Mouse (Mus musculus): ENCODE measurements around the gene Fam166b. TPM values are rescaled to one million over a fixed set of nuclear protein-coding genes. Genes with fewer than 3 reads are reported as not detected.

Fam166b gene
- polyA plus RNA-seq, 1 experiment from 2014 or later, result 0.28 TPM

DNA sequence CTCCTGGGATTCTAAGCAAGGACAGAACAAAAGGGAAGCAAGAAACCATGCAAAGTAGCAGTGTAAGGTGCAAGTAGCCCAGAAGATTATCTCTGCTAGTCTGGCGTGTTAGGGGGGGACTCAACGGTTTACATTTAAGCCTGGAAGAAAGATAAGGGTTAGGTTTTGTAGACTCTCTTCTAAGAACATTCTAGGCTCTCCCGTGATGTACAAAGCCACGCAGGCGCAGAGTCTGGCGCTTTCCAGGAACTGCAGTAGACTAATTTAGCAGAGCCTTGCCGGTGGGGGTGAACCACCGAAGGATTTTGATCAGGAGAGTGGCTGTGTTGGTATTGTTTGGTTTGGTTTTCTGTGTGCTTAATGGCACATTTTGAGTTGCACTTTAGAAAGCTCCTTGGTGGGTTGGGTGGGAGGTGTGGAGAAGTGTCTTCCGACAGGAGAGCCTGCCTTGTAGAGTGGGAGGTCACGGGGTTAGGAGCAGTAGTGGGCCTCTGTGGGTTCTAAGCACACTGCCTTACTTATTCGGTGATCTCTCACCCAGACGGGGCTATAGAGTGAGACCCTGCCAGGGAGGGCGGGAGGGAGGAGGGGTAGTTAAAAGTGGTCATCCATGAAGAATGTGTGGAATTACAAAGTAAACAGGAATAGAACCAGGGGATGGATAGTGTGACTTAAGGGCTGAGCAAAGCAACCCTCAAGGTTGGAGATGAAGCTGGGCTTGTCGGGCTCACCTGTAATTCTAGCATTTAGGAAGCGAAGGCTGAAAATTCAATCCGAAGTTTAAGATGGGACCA, 11.5 kb downstream of the Fam166b start:
- 81% methylated on average over 16 of the region's 16 CpGs for WGBS
- H3K9me3 ChIP-seq, result no peaks in the 10 kb centered on the region
- H3K4me2 ChIP-seq (replicated peaks), result no peak overlapping the region
- H3K36me3 ChIP-seq, result peaks cover 55% of the 10 kb centered on the region
- no peak overlapping the region for H3K27ac ChIP-seq (replicated peaks)
- ATAC-seq (ENCODE audit: low FRiP score, low read depth), result no peak
- H3K9ac ChIP-seq (replicated peaks), result no peak overlapping the region
- H3K4me1 ChIP-seq, result 0 out of 2 replicates have a peak, but pooled peaks cover 7% of the 10 kb centered on the region
- no peak overlapping the region for H3K4me3 ChIP-seq
- H3K27me3 ChIP-seq, result peaks cover 6% of the 10 kb centered on the region; the same call in 1 of the 2 replicates

- WGBS, result 95% methylated on average over 22 of the region's 22 CpGs
Measured at GRCm38 (mm10) chr4:43416071-43416490, 12.9 kb downstream of the Fam166b start.

GRCm38 (mm10) chr4:43415221-43416070, 13.5 kb downstream of the Fam166b start:
- peaks cover 43% of the 10 kb centered on the region for H3K36me3 ChIP-seq
- no peaks in the 10 kb centered on the region for H3K9me3 ChIP-seq
- H3K9ac ChIP-seq (replicated peaks), result no peak overlapping the region
- no peak for ATAC-seq (ENCODE audit: low FRiP score, low read depth)
- H3K4me3 ChIP-seq, result no peak overlapping the region
- WGBS, result 93% methylated on average over 29 of the region's 29 CpGs
- no peak overlapping the region for H3K27ac ChIP-seq (replicated peaks)
- no peak overlapping the region for H3K4me2 ChIP-seq (replicated peaks)
- H3K4me1 ChIP-seq, result 0 out of 2 replicates have a peak, but pooled peaks cover 7% of the 10 kb centered on the region
- H3K27me3 ChIP-seq, result no peaks in the 10 kb centered on the region

More at GRCm38 (mm10) chr4:43416071-43416490, 12.9 kb downstream of the Fam166b start:
- Histone ChIP-seq H3K9me3 (no peaks in the 10 kb centered on the region), H3K27ac (replicated peaks) (no peak overlapping the region), H3K4me2 (replicated peaks) (no peak overlapping the region), H3K4me1 (0 out of 2 replicates have a peak, but pooled peaks cover 7% of the 10 kb centered on the region), H3K4me3 (no peak overlapping the region), H3K36me3 (peaks cover 43% of the 10 kb centered on the region), H3K9ac (replicated peaks) (no peak overlapping the region), H3K27me3 (no peaks in the 10 kb centered on the region)
- ATAC-seq (ENCODE audit: low FRiP score, low read depth), result no peak

- Histone ChIP-seq H3K27me3 (no peaks in the 10 kb centered on the region), H3K9me3 (no peaks in the 10 kb centered on the region), H3K27ac (replicated peaks) (no peak overlapping the region), H3K9ac (replicated peaks) (no peak overlapping the region), H3K4me1 (0 out of 2 replicates have a peak, but pooled peaks cover 3% of the 10 kb centered on the region), H3K36me3 (peaks cover 43% of the 10 kb centered on the region), H3K4me3 (no peak overlapping the region), H3K4me2 (replicated peaks) (no peak overlapping the region)
- ATAC-seq (ENCODE audit: low FRiP score, low read depth), result no peak
- 94% methylated on average over 14 of the region's 14 CpGs for WGBS
Measured at GRCm38 (mm10) chr4:43414761-43415160, 14.2 kb downstream of the Fam166b start.

- WGBS, result 65% methylated on average over 12 of the region's 12 CpGs
- peak overlapping the region; percentile 85 for H3K9ac ChIP-seq (replicated peaks)
- peaks cover 23% of the 10 kb centered on the region for H3K4me1 ChIP-seq
- H3K27ac ChIP-seq (replicated peaks), result peak overlapping the region; percentile 92
- no peaks in the 10 kb centered on the region for H3K27me3 ChIP-seq
- no peaks in the 10 kb centered on the region for H3K9me3 ChIP-seq
- H3K36me3 ChIP-seq, result no peaks in the 10 kb centered on the region
- H3K4me2 ChIP-seq (replicated peaks), result peak overlapping the region; percentile 67
- peak overlapping the region; percentile 56 for H3K4me3 ChIP-seq
- ATAC-seq (ENCODE audit: low FRiP score, low read depth), result peak; percentile 42; the same call in 1 of the 2 replicates
Measured at GRCm38 (mm10) chr4:43407071-43407920, 21.6 kb downstream of the Fam166b start.

DNA sequence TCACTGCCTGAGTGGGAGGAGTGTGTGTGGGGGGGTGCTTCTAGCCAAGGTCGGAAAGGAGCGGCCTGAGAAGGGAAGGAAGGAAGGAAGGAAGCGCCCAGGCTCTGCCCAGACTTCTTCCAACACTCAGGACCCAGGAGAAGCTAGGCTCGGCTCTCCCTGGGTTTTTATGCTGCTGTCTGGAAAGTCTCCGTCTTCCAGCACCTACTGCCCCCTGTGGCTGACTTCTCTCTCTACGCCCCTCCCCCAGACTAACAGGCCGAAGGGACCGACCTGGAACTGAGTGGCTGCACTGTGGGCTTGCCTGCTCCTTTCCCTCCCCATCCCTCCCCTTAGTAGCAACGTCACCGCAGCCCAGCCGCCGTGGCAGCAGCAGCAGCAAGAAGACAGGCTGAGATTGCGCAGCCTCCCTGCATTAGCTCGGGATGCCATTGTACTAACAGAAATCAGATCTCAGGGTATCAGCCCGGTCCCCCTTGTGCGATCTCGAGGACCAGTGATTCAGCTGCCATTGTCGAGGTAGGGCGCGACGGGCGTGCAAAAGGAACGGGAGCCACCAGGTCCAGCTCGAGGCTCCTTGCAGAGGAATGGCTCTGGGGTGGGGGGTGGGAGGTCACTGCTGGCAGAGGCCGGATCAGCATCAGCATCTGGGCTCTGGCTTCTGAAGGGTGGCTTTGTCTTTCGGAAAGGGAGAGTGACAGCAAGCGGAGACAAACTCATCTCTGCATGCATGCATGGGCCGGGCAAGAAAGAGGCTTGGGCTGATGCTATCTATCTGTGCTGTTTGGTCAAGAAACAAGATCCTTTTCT, 22.6 kb downstream of the Fam166b start:
- H3K27ac ChIP-seq (replicated peaks), result peak overlapping the region; percentile 92
- peak overlapping the region; percentile 56 for H3K4me3 ChIP-seq
- no peaks in the 10 kb centered on the region for H3K9me3 ChIP-seq
- peak overlapping the region; percentile 67 for H3K4me2 ChIP-seq (replicated peaks)
- peak; percentile 95 for ATAC-seq (ENCODE audit: low FRiP score, low read depth)
- peak overlapping the region; percentile 85 for H3K9ac ChIP-seq (replicated peaks)
- WGBS, result 1% methylated on average over 28 of the region's 28 CpGs
- no peaks in the 10 kb centered on the region for H3K36me3 ChIP-seq
- no peaks in the 10 kb centered on the region for H3K27me3 ChIP-seq
- H3K4me1 ChIP-seq, result peaks cover 25% of the 10 kb centered on the region

DNA sequence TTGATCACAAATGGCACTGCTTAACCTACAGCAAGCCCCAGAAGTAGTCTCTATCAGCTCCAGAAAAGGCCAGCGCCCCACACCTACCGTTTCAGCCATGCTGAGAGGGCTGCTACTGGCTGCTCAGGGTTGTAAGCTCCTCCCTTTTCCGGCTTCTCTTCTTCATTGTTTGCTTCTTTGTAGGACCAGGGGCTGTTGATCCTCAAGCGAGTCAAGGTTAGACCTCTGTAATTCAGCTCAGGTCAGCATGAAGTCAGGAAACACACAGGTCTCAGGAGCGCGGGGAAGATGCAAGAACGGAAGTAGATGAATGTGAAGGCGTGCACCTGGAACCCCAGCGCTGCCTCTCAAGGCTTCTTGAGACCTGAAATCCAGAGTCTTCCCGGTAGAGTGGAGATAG, 24.2 kb downstream of the Fam166b start:
- Histone ChIP-seq H3K36me3 (no peaks in the 10 kb centered on the region), H3K4me3 (no peak overlapping the region), H3K4me1 (peaks cover 33% of the 10 kb centered on the region), H3K4me2 (replicated peaks) (no peak overlapping the region), H3K27ac (replicated peaks) (no peak overlapping the region), H3K27me3 (no peaks in the 10 kb centered on the region), H3K9me3 (no peaks in the 10 kb centered on the region), H3K9ac (replicated peaks) (no peak overlapping the region)
- ATAC-seq (ENCODE audit: low FRiP score, low read depth), result no peak
- 89% methylated on average over 10 of the region's 10 CpGs for WGBS

DNA sequence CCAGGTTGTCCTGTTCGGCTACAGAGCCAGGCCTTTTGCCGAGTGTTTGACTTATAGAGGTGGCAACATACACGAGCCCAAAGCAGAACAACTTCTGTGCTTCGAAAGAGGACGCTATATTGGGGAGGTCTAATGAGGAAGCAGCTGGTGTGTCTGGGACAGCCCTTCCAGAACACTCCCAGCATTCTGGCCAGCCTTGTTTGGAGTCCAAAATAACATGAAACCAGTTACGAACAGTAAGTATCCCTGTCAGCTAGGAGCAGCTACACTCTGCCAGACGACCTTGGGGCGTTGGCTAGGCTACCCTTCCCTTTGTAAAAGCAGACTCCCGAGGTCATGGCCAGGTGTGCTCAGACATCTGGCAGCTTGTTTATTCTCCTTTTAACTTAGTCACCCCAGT, 26.7 kb downstream of the Fam166b start:
- H3K9me3 ChIP-seq, result no peaks in the 10 kb centered on the region
- H3K9ac ChIP-seq (replicated peaks), result no peak overlapping the region
- H3K36me3 ChIP-seq, result no peaks in the 10 kb centered on the region
- no peak overlapping the region for H3K4me2 ChIP-seq (replicated peaks)
- H3K27me3 ChIP-seq, result no peaks in the 10 kb centered on the region
- no peak overlapping the region for H3K4me3 ChIP-seq
- peaks cover 38% of the 10 kb centered on the region for H3K4me1 ChIP-seq
- 89% methylated on average over 9 of the region's 9 CpGs for WGBS
- no peak for ATAC-seq (ENCODE audit: low FRiP score, low read depth)
- H3K27ac ChIP-seq (replicated peaks), result no peak overlapping the region

DNA sequence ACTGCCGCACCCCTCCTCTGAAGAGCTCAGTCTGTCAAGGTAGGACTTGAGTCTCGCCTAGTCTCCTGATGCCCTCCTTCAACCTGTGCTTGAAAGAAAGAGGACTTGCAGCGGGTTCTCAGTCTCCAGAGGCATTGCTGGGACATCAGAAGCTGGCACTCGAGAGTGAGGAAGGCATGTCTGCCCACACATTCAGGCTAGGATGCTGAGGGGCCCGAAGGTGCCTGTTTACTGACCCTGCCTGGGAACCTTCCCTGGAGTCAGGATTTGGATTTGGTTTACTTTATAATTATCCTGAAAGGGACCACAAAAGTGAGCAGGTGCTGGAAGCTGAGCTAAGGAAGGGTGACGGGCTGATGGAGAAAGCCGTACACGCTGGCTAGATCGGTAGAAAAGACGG, 27.4 kb downstream of the Fam166b start:
- peak overlapping the region; percentile 34; the same call in 1 of the 2 replicates for H3K9ac ChIP-seq (replicated peaks)
- H3K4me3 ChIP-seq, result no peak overlapping the region
- H3K36me3 ChIP-seq, result no peaks in the 10 kb centered on the region
- H3K27me3 ChIP-seq, result no peaks in the 10 kb centered on the region
- peaks cover 34% of the 10 kb centered on the region for H3K4me1 ChIP-seq
- no peak overlapping the region for H3K27ac ChIP-seq (replicated peaks)
- 79% methylated on average over 10 of the region's 10 CpGs for WGBS
- ATAC-seq (ENCODE audit: low FRiP score, low read depth), result no peak
- no peaks in the 10 kb centered on the region for H3K9me3 ChIP-seq
- no peak overlapping the region for H3K4me2 ChIP-seq (replicated peaks)

- 13% methylated on average over 10 of the region's 10 CpGs for WGBS
- peaks cover 30% of the 10 kb centered on the region for H3K4me1 ChIP-seq
- H3K4me2 ChIP-seq (replicated peaks), result no peak overlapping the region; the same call in 1 of the 2 replicates
Measured at GRCm38 (mm10) chr4:43400976-43401375, 28.0 kb downstream of the Fam166b start.

More at GRCm38 (mm10) chr4:43400976-43401375, 28.0 kb downstream of the Fam166b start:
- Histone ChIP-seq H3K27me3 (no peaks in the 10 kb centered on the region), H3K27ac (replicated peaks) (no peak overlapping the region), H3K9ac (replicated peaks) (peak overlapping the region; percentile 34; the same call in 1 of the 2 replicates), H3K36me3 (no peaks in the 10 kb centered on the region), H3K9me3 (no peaks in the 10 kb centered on the region), H3K4me3 (no peak overlapping the region)
- peak; percentile 34; the same call in 1 of the 2 replicates for ATAC-seq (ENCODE audit: low FRiP score, low read depth)

Measured in midbrain, embryonic 12.5 days (tissue).